Mouse (Mus musculus) midbrain, postnatal 0 days (tissue): ENCODE measurements around the gene Hist1h2bh. TPM values are rescaled to one million over a fixed set of nuclear protein-coding genes. Genes with fewer than 3 reads are reported as not detected.
"Not testable (repeated sequence)": the region's sequence is repeated elsewhere in the genome, so short reads cannot be mapped to it uniquely, and the experiment has no call there.

Experiments
- ATAC-seq: fragments of 200-750 bp; cut with Nextera tagmentation; 2 replicates; pipeline ENCODE4 v1.8.0; 2017; ENCODE audit warnings: moderate number of reproducible peaks, mild to moderate bottlenecking, moderate TSS enrichment, moderate library complexity; ENCODE audit not compliant: low FRiP score
- DNase-seq: peaks from one replicate; pipeline ENCODE4 v3.0.0-alpha.2; 2015; ENCODE audit warnings: low spot score
- H3K27ac ChIP-seq: fragments of 300-500 bp; sonication (generic); 2 replicates; pipeline ENCODE4 v1.5.1; 2014; ENCODE audit warnings: low read depth, mild to moderate bottlenecking, low read length, mixed read lengths
- H3K27me3 ChIP-seq: fragments of 300-500 bp; sonication (generic); 2 replicates; pipeline ENCODE4 v1.6.1; 2014; ENCODE audit warnings: low read length, control low read depth, mixed read lengths; ENCODE audit not compliant: insufficient read depth
- H3K36me3 ChIP-seq: fragments of 300-500 bp; sonication (generic); 2 replicates; pipeline ENCODE4 v1.6.1; 2014; ENCODE audit warnings: low read length, control low read depth, mixed read lengths; ENCODE audit not compliant: insufficient read depth
- H3K4me1 ChIP-seq: fragments of 300-500 bp; sonication (generic); 2 replicates; pipeline ENCODE4 v1.6.1; 2014; ENCODE audit warnings: mild to moderate bottlenecking, control low read depth, antibody characterized with exemption, low read length, mixed read lengths; ENCODE audit not compliant: insufficient read depth
- H3K4me2 ChIP-seq: fragments of 300-500 bp; sonication (generic); 2 replicates; pipeline ENCODE4 v1.6.1; 2014; ENCODE audit warnings: low read depth, mild to moderate bottlenecking, low read length, mixed read lengths; ENCODE audit not compliant: poor library complexity, severe bottlenecking
- H3K4me3 ChIP-seq: fragments of 300-500 bp; sonication (generic); 2 replicates; pipeline ENCODE4 v1.5.1; 2014; ENCODE audit warnings: low read depth, mild to moderate bottlenecking, low read length, moderate library complexity
- H3K9ac ChIP-seq: fragments of 300-500 bp; sonication (generic); replicated peaks from 2 replicates; pipeline ENCODE4 v1.6.1; 2014; ENCODE audit warnings: mild to moderate bottlenecking, low read length, moderate library complexity, mixed read lengths; ENCODE audit not compliant: poor library complexity, severe bottlenecking
- H3K9me3 ChIP-seq: fragments of 300-500 bp; sonication (generic); 2 replicates; pipeline ENCODE4 v1.6.1; 2016; ENCODE audit warnings: low read length, control low read depth
- CTCF ChIP-seq: IDR thresholded peaks from 2 replicates; pipeline ENCODE4 v1.5.1; 2016; ENCODE audit warnings: antibody characterized with exemption, mild to moderate bottlenecking
- WGBS: fragments of 180-500 bp; shearing (Covaris S2); extraction: QIAGEN DNeasy Blood & Tissue Kit; methylation state at CpG from one replicate; pipeline ENCODE4 v1.1.7; 2014; 5-methylcytosine and 5-hydroxymethylcytosine counted together
- polyA plus RNA-seq: library from polyadenylated mRNA; unstranded; fragments of >200 nt; fragmentation: Nextera tagmentation; extraction: Ambion mirVana; gene quantifications from 2 replicates; pipeline ENCODE4 v1.2.1, GENCODE M21; 2015
- total RNA-seq: library from RNA; depleted of rRNA; stranded (reverse); fragments of >200 nt; gene quantifications from 2 replicates; pipeline ENCODE4 v1.2.3, GENCODE M21; 2014

Gene Hist1h2bh
- total and polyA plus RNA-seq, 2 experiments from 2014 or later = 0.16 to 34.2 TPM

DNA sequence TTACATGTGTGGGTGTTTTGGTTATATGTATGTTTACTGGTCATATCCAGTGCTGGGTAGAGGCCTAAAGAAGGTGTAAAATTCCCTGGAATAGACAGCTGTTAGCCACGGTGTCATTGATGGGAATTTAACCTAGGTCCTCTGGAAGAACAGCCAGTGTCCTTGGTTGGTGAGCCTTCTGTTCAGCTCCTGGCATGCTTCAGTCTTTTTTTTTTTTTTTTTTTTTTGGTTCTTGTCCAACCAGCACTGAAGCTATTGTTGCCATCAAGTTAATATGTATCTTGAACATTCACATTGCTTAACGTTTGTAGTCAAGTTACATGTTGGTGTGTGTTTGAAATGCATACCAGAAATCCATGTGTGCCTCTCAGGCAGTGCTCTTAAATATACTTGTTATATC lies 21.3 kb upstream of the Hist1h2bh start:
- Histone ChIP-seq H3K36me3 (no peaks in the 10 kb centered on the region), H3K27me3 (no peaks in the 10 kb centered on the region), H3K4me1 (no peaks in the 10 kb centered on the region), H3K27ac (no peak overlapping the region), H3K9ac (no peak overlapping the region), H3K9me3 (no peaks in the 10 kb centered on the region), H3K4me3 (no peak overlapping the region), H3K4me2 (no peak overlapping the region)
- TF ChIP-seq CTCF = no peak
- DNase-seq (no peak), ATAC-seq (no peak)
- 89% methylated on average over 2 of the region's 2 CpGs for WGBS

GRCm38 (mm10) chr13:23562699-23563462 lies 19.7 kb upstream of the Hist1h2bh start:
- no peaks in the 10 kb centered on the region for H3K27me3 ChIP-seq
- H3K9me3 ChIP-seq = no peaks in the 10 kb centered on the region
- peak overlapping the region; percentile 42 for H3K4me3 ChIP-seq
- peak overlapping the region; percentile 94 for H3K27ac ChIP-seq
- H3K9ac ChIP-seq = peak overlapping the region; percentile 56
- H3K4me1 ChIP-seq = no peaks in the 10 kb centered on the region
- peak; percentile 87 for DNase-seq
- 1% methylated on average over 18 of the region's 18 CpGs for WGBS
- H3K36me3 ChIP-seq = no peaks in the 10 kb centered on the region
- peak overlapping the region; percentile 70 for H3K4me2 ChIP-seq
- peak; percentile 61 for ATAC-seq
- TF ChIP-seq CTCF = peak; percentile 77

DNA sequence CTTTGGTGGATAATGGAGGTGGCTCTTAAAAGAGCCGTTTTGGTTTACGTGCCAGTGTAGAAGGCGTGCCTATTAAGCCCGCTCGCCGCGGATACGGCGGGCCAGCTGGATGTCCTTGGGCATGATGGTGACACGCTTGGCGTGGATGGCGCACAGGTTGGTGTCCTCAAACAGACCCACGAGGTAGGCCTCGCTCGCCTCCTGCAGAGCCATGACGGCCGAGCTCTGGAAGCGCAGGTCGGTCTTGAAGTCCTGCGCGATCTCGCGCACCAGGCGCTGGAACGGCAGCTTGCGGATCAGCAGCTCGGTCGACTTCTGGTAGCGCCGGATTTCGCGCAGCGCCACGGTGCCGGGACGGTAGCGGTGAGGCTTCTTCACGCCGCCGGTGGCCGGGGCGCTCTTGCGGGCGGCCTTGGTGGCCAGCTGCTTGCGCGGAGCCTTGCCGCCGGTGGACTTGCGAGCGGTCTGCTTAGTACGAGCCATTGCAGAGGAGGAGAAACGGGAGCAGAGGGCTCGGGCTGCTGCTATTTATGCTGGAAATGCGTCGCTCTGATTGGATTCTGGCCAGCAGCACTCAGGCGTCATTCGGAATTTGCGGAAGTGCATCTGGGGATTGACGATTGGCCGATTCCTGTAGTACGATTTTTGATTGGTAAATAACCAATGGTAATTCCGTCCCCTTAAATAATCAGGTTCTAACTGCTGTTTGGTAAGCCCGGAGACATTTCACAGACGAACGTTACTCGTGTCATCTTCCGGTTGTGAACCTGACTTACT lies 18.9 kb upstream of the Hist1h2bh start, which contains the start of gene Hist1h3e:
Hist1h3e (minus strand) TSS at position 487 of the 777 bp plus-strand sequence.
- under 1% methylated on average over 34 of the region's 67 CpGs for WGBS
- ATAC-seq = peak; percentile 96
- not testable (repeated sequence) for H3K4me1 ChIP-seq, H3K9me3 ChIP-seq, H3K36me3 ChIP-seq, H3K27me3 ChIP-seq
- Histone ChIP-seq H3K9ac (peak within 1 kb of the TSS; percentile 56), H3K4me2 (peak within 1 kb of the TSS; percentile 70), H3K4me3 (peak within 1 kb of the TSS; percentile 42), H3K27ac (peak within 1 kb of the TSS; percentile 94)
- DNase-seq = peak; percentile 99

- 0% methylated on average over 2 of the region's 5 CpGs for WGBS
- H3K27me3 ChIP-seq, H3K9ac ChIP-seq, H3K9me3 ChIP-seq, ATAC-seq, H3K36me3 ChIP-seq, DNase-seq, H3K4me1 ChIP-seq, H3K27ac ChIP-seq: not testable (repeated sequence)
- H3K4me3 ChIP-seq = peak overlapping the region; percentile 42
- peak overlapping the region; percentile 70; the same call in 1 of the 2 replicates for H3K4me2 ChIP-seq
Measured at GRCm38 (mm10) chr13:23561531-23561882, 18.3 kb upstream of the Hist1h2bh start.

- ATAC-seq, H3K9me3 ChIP-seq, H3K36me3 ChIP-seq, H3K4me1 ChIP-seq, H3K4me2 ChIP-seq, H3K9ac ChIP-seq, H3K4me3 ChIP-seq, H3K27ac ChIP-seq, DNase-seq, H3K27me3 ChIP-seq: not testable (repeated sequence)
- 12% methylated on average over 2 of the region's 2 CpGs for WGBS
Measured at GRCm38 (mm10) chr13:23560699-23561098, 17.5 kb upstream of the Hist1h2bh start.

DNA sequence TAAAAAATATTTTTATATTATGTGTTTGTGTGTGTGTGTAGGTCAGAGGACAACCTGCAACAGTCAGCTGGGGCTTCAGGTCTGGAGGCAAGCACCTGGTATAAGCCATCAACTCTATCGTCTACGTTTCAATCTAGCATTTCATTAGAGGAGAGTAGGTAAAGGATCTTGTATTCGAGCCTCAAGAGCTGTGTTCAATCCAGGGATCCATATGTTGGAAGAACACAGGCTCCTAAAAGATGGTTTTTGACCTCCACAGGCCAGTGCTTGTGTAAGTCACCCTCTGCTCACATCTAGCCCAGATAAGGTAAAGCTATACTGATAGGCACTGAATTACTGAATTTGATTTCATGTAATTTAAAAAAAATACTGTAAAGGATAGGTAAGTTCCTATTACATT lies 13.7 kb upstream of the Hist1h2bh start:
- ATAC-seq = no peak
- no peak overlapping the region for H3K27ac ChIP-seq
- no peak for DNase-seq
- H3K4me3 ChIP-seq = no peak overlapping the region
- no peaks in the 10 kb centered on the region for H3K36me3 ChIP-seq
- H3K9me3 ChIP-seq = no peaks in the 10 kb centered on the region
- no peaks in the 10 kb centered on the region for H3K27me3 ChIP-seq
- TF ChIP-seq CTCF = no peak
- no peak overlapping the region for H3K4me2 ChIP-seq
- peaks cover 2% of the 10 kb centered on the region; the same call in 1 of the 2 replicates for H3K4me1 ChIP-seq
- WGBS = 71% methylated on average over 3 of the region's 3 CpGs
- no peak overlapping the region for H3K9ac ChIP-seq
